Mouse (Mus musculus) limb, embryonic 15.5 days (tissue): Measurements from ENCODE around the gene Agrp. TPM values are rescaled to one million over a fixed set of nuclear protein-coding genes. Genes with fewer than 3 reads are reported as not detected.

Source experiments
- ATAC-seq: fragments of 200-750 bp; cut with Nextera tagmentation; 2 replicates; pipeline ENCODE4 v1.8.0; 2017; ENCODE audit warnings: low read depth, moderate TSS enrichment; ENCODE audit not compliant: insufficient number of reproducible peaks, low FRiP score, low TSS enrichment
- H3K27ac ChIP-seq: fragments of 300-500 bp; sonication (generic); 2 replicates; pipeline ENCODE4 v1.5.1; 2015; ENCODE audit warnings: moderate library complexity, mild to moderate bottlenecking, inconsistent platforms
- H3K27me3 ChIP-seq: fragments of 300-500 bp; sonication (generic); 2 replicates; pipeline ENCODE4 v1.6.1; 2015; ENCODE audit warnings: inconsistent platforms
- H3K36me3 ChIP-seq: fragments of 300-500 bp; sonication (generic); 2 replicates; pipeline ENCODE4 v1.6.1; 2015; ENCODE audit warnings: inconsistent platforms
- H3K4me1 ChIP-seq: fragments of 300-500 bp; sonication (generic); 2 replicates; pipeline ENCODE4 v1.6.1; 2015; ENCODE audit warnings: inconsistent platforms
- H3K4me2 ChIP-seq: fragments of 300-500 bp; sonication (generic); 2 replicates; pipeline ENCODE4 v1.6.1; 2015; ENCODE audit warnings: mild to moderate bottlenecking, inconsistent platforms
- H3K4me3 ChIP-seq: fragments of 300-500 bp; sonication (generic); 2 replicates; pipeline ENCODE4 v1.5.1; 2015; ENCODE audit warnings: mild to moderate bottlenecking, inconsistent platforms
- H3K9ac ChIP-seq: fragments of 300-500 bp; sonication (generic); 2 replicates; pipeline ENCODE4 v1.6.1; 2015; ENCODE audit warnings: inconsistent platforms
- H3K9me3 ChIP-seq: fragments of 300-500 bp; sonication (generic); 2 replicates; pipeline ENCODE4 v1.6.1; 2016; ENCODE audit warnings: inconsistent platforms
- WGBS: fragments of 180-500 bp; shearing (Covaris S2); methylation state at CpG from one replicate; pipeline ENCODE4 v1.1.7; 2015; 5-methylcytosine and 5-hydroxymethylcytosine counted together
- polyA plus RNA-seq: library from polyadenylated mRNA; unstranded; fragments of >200 nt; fragmentation: Nextera tagmentation; extraction: Ambion mirVana; gene quantifications from 2 replicates; pipeline ENCODE4 v1.2.1, GENCODE M21; 2015

Gene Agrp
- polyA plus RNA-seq, 1 experiment from 2014 or later, result 2.4 TPM

DNA sequence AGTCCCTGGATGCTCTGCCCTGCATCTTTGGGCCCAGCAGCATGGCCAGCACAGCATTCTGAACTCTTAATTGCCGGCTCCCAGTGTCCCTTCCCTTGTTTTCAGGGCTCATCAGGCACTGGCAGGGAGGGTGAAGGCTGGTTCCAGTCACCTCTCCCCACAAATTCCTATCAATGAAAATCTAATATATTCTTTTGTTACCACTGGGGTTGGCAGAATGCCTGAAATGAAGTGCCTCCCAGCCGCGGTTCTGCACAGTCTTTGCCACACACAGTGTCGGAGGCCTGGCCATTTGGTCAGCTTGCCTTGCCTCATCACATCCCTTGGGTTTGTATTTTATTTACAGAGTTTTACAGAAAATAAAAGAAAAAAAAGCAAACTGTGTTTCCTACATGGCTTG is 15.4 kb downstream of the Agrp start:
- Histone ChIP-seq H3K4me2 (no peak overlapping the region), H3K27ac (peak overlapping the region; percentile 59; the same call in 1 of the 2 replicates), H3K27me3 (no peaks in the 10 kb centered on the region), H3K36me3 (peaks cover 58% of the 10 kb centered on the region), H3K4me3 (no peak overlapping the region), H3K4me1 (peaks cover 29% of the 10 kb centered on the region), H3K9ac (no peak overlapping the region), H3K9me3 (no peaks in the 10 kb centered on the region)
- ATAC-seq, result no peak
- 75% methylated on average over 4 of the region's 4 CpGs for WGBS

DNA sequence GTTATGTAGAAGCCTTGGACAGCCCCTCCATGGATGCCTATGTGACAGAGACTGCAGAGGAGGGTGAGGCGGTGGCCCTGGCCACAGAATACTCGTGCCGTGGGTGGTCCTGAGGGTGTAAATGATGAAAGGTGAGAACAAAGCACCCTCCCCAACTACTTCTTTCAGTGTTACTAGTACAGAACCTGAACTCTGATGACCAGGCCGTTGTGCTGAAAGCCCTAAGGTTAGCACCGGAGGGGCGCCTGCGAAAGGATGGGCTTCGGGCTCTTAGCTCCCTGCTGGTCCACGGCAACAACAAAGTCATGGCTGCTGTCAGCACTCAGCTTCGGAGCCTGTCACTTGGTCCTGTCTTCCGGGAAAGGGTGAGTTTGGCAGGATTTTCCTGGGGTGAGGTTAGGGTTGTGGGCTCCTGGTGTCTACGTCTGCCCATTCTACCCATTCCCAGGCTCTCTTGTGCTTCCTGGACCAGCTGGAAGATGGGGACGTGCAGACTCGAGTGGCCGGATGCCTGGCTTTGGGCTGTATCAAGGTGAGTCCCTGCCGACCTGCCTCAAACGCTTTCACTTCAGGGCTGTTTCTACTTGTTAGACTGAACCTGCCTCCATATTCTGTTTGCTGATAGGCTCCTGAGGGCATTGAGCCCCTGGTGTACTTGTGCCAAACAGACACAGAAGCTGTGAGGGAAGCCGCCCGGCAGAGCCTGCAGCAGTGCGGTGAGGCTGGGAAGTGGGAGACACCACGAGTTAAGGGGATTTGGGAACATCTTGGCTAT is 16.1 kb downstream of the Agrp start:
- no peaks in the 10 kb centered on the region for H3K27me3 ChIP-seq
- no peak overlapping the region for H3K4me2 ChIP-seq
- no peaks in the 10 kb centered on the region for H3K9me3 ChIP-seq
- H3K4me1 ChIP-seq, result peaks cover 29% of the 10 kb centered on the region
- ATAC-seq, result no peak
- no peak overlapping the region for H3K9ac ChIP-seq
- no peak overlapping the region for H3K27ac ChIP-seq
- H3K36me3 ChIP-seq, result peaks cover 65% of the 10 kb centered on the region
- H3K4me3 ChIP-seq, result no peak overlapping the region
- WGBS, result 88% methylated on average over 21 of the region's 21 CpGs

DNA sequence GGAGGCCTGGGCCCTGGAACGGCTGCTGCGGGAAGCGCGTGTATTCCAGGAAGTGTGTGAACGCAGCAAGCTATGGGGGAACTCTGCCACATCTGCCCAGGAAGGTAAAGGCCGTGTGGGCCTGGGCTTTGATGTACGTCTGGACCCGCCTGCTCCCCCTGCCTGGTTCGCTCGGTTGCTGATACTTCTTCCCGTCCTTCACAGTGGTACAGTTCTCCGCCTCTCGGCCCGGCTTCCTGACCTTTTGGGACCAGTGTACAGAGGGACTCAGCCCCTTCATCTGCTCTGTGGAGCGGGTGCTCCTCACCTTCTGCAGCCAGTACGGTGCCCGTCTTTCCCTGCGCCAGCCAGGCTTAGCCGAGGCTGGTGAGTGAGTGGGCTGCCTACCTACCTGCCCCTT is 17.0 kb downstream of the Agrp start:
- WGBS, result 83% methylated on average over 19 of the region's 19 CpGs
- no peaks in the 10 kb centered on the region for H3K9me3 ChIP-seq
- no peak overlapping the region for H3K9ac ChIP-seq
- peaks cover 29% of the 10 kb centered on the region for H3K4me1 ChIP-seq
- H3K27ac ChIP-seq, result no peak overlapping the region
- peaks cover 74% of the 10 kb centered on the region for H3K36me3 ChIP-seq
- ATAC-seq, result no peak
- H3K27me3 ChIP-seq, result no peaks in the 10 kb centered on the region
- no peak overlapping the region for H3K4me3 ChIP-seq
- H3K4me2 ChIP-seq, result no peak overlapping the region

DNA sequence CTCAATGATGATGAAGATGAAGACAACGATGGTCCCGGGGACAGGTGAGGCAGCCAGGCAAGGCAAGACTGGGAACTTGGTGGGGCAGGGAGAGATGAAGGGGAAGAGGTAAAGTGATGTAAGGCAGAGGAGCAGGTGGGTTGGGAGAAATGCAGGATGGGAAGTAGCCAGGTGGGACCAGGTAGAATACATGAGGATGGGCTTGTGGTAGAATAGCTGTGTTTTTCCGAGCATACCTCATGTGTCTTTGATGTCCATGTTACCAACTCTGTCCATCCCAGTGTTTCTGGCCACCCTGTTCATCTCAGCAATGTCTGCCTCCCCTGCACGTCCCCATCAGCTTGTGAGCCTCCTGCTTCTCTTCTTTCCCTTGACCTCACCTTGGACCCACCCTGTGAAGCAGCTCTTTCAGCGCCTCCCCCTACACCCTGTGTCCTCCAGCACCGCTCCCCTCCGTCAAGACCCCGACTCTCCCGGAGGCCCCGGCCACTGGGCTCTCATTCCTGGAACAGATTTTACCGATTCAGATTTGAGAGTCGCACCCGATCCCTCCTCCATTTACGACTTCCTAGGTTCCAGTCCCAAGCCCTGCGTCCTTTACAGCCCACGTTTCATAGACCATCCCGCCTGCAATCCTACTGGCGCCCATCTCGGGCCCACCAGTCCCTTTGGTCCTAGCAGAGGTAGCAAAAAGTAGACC is 18.2 kb downstream of the Agrp start:
- H3K36me3 ChIP-seq, result peaks cover 75% of the 10 kb centered on the region
- H3K27me3 ChIP-seq, result no peaks in the 10 kb centered on the region
- no peaks in the 10 kb centered on the region for H3K9me3 ChIP-seq
- H3K4me1 ChIP-seq, result peaks cover 26% of the 10 kb centered on the region
- no peak overlapping the region for H3K4me2 ChIP-seq
- no peak overlapping the region for H3K9ac ChIP-seq
- ATAC-seq, result no peak
- WGBS, result 91% methylated on average over 19 of the region's 19 CpGs
- no peak overlapping the region for H3K4me3 ChIP-seq
- no peak overlapping the region for H3K27ac ChIP-seq

DNA sequence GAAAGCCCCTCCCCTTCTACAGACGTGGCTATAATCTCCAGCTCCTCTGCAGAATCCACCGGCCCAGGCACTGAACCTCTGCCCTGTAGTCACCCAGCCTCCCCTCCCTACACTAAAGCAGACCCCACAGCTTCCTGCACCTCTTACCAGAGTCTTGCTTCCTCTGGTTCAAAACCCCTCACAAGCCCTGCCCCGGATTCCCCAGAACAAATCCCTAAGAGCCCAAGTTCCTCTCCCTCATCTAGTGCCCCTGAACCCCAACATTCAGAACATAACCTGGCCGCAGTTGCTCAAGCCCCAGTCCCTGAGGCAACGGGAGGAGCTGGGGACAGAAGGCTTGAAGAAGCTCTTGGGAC is 18.9 kb downstream of the Agrp start:
- 94% methylated on average over 5 of the region's 5 CpGs for WGBS
- Histone ChIP-seq H3K4me1 (peaks cover 29% of the 10 kb centered on the region), H3K9ac (no peak overlapping the region), H3K36me3 (peaks cover 72% of the 10 kb centered on the region), H3K4me2 (no peak overlapping the region), H3K27me3 (no peaks in the 10 kb centered on the region), H3K4me3 (no peak overlapping the region), H3K27ac (no peak overlapping the region), H3K9me3 (no peaks in the 10 kb centered on the region)
- ATAC-seq, result no peak

DNA sequence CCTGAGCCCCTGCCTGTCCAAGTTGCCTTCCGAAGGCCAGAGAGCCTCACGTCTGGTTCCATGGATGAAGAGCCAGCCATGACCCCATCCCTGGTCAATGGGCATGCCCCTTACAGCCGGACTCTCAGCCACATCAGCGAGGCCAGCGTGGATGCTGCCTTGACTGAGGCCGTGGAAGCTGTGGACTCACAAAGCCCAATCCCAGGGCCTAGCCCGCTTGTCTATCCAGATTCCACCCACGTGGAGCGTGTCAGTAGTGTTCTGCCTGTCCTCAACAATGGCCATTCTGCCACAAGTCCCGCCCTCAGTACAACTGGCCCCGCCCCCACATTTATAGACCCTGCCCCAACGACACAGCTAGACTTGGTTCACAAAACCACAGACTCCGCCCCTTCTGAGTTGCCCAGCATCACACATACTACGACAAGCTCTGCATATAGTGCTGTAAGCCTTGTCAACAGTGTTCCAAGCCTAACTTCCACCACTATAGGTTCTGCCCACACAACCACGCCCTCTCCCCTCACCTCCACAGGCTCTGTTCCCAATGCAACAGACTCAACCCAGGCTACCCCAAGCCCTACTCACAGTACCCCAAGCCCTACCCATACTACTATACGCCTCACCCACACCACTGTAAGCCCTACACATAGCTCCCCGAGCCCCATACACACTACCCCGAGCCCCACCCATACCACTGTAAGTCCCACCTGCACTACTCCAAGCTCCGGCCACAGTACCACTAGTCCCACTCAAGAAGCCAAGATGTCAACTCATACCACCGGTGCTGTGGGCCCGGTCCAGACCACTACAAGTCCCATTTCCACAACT is 19.5 kb downstream of the Agrp start:
- no peak overlapping the region for H3K4me3 ChIP-seq
- H3K4me2 ChIP-seq, result no peak overlapping the region
- 0 out of 2 replicates have a peak, but pooled peaks cover under 1% of the 10 kb centered on the region for H3K27me3 ChIP-seq
- 87% methylated on average over 21 of the region's 21 CpGs for WGBS
- no peak overlapping the region for H3K27ac ChIP-seq
- H3K36me3 ChIP-seq, result peaks cover 71% of the 10 kb centered on the region
- no peak for ATAC-seq
- no peaks in the 10 kb centered on the region for H3K9me3 ChIP-seq
- no peak overlapping the region for H3K9ac ChIP-seq
- H3K4me1 ChIP-seq, result peaks cover 28% of the 10 kb centered on the region

DNA sequence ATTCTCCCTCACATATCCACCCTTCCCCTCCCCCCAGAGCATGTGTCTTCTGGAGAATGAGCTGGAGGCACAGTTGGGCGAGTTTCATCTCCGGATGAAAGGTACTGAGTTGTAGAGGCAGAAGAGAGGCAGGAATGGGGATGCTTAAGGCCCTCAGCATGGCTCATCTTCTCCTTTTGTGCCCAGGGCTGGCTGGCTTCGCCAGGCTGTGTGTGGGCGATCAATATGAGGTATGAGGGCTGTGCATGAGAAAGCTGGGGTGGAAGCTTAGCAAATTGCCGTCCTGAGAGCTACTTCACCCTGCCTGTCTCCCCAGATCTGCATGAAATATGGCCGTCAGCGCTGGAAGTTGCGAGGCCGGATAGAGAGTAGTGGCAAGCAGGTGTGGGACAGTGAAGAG is 21.3 kb downstream of the Agrp start:
- 89% methylated on average over 9 of the region's 9 CpGs for WGBS
- Histone ChIP-seq H3K4me3 (no peak overlapping the region), H3K27ac (no peak overlapping the region), H3K4me1 (peaks cover 17% of the 10 kb centered on the region), H3K9me3 (no peaks in the 10 kb centered on the region), H3K27me3 (peaks cover 11% of the 10 kb centered on the region; the same call in 1 of the 2 replicates), H3K4me2 (no peak overlapping the region), H3K9ac (no peak overlapping the region), H3K36me3 (peaks cover 58% of the 10 kb centered on the region)
- no peak for ATAC-seq

DNA sequence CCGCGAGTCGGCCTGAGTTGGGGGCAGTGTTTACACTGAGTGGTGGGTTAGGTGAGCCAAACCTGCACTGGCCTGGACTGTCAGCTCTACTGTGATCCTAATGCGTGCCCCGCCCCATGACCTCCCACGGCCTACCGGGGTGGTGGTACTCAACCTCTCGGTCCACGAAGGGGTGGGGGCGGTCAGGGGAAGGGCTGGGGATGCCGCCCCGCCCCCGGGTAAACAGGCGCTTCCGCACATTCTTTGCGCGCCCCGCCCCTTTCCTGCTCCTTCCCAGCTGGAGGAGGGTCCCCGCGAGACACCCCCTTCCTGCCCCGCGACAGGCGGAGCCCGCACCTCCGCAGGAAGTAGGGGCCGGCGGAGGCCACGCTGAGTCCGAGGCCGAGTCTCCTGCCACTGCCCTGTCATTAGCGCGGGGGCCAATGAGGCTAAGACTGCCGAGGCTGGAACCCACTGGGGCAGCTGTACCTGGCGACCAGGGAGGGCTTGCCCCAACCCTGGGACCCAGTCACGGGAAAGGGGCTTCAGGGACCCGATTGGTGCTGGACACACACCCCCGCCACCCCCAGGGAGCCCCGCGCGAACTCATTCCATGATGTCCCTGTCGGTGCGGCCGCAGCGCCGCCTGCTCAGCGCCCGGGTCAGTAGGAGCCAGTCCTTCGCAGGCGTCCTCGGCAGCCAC is 23.2 kb downstream of the Agrp start:
- Histone ChIP-seq H3K9me3 (no peaks in the 10 kb centered on the region), H3K9ac (peak overlapping the region; percentile 39), H3K4me3 (peak overlapping the region; percentile 51), H3K36me3 (peaks cover 38% of the 10 kb centered on the region), H3K27ac (no peak overlapping the region), H3K27me3 (peaks cover 11% of the 10 kb centered on the region; the same call in 1 of the 2 replicates), H3K4me1 (peaks cover 17% of the 10 kb centered on the region), H3K4me2 (peak overlapping the region; percentile 94)
- WGBS, result 3% methylated on average over 50 of the region's 50 CpGs
- ATAC-seq, result peak; percentile 54; the same call in 1 of the 2 replicates

DNA sequence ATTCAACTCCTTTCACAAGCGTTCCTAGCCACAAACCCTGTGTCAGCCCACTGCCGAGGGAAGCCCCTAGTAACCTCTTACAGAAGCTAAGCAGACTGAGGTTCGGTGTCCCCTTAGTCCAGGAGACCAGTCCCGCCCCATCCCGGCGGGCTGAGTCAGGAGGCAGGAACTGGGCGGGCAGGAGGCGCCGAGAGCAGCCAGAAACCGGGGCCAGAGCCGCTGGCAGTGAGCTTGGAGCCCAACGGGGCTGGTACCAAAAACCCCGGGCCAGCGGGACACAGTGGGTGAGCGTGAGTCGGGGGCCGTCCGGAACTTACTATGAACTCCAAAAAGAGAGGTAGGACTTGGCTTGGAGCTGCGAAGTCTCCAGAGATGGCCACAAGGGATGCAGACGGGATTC is 24.2 kb downstream of the Agrp start:
- Histone ChIP-seq H3K4me2 (peak overlapping the region; percentile 94), H3K4me3 (peak overlapping the region; percentile 51), H3K27ac (no peak overlapping the region), H3K4me1 (peaks cover 17% of the 10 kb centered on the region), H3K9ac (0 out of 2 replicates have a peak overlapping the region, but pooled peaks have one; percentile 26), H3K9me3 (no peaks in the 10 kb centered on the region), H3K36me3 (peaks cover 29% of the 10 kb centered on the region), H3K27me3 (peaks cover 11% of the 10 kb centered on the region; the same call in 1 of the 2 replicates)
- ATAC-seq, result no peak
- 6% methylated on average over 20 of the region's 20 CpGs for WGBS

DNA sequence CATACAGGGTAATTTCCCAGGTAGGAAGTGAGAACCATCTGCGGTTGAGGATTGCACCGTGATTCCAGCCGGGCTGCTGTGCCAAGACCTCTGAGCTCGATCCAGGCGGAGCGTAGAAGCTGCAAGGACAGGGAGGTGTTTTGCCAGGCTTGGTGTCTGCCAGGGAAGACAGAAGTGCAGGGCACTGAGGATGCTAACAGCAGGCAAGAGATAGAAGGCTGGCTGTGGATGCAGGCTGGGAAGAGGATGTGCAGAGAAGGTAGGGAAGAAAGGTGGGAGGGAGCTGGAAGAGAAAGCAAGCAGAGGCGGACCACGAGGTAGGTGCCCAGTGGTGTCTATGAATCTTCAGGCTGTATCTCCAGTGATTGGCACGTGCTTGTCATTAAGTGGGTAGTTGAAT is 25.4 kb downstream of the Agrp start:
- WGBS, result 81% methylated on average over 9 of the region's 9 CpGs

DNA sequence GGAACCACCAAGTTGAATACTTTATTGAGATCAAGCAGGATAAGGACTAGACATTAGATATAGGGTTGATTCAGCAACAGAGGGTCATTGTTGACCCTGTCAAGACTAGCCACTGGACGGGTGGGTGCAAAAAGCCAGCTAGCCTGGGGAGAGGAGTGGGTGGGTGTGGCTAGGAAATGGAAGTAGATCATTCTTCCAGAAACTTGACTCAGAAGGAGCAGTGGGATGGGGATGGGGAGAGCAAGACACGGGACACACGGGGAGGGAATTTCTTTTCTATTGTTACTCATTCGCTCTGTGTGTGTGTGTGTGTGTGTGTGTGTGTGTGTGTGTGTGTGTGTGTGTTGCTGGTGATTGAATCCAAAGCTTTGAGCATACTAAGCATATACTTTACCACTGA is 27.4 kb downstream of the Agrp start:
- peaks cover 41% of the 10 kb centered on the region for H3K4me1 ChIP-seq
- no peak overlapping the region for H3K4me3 ChIP-seq
- H3K9ac ChIP-seq, result no peak overlapping the region
- no peak overlapping the region for H3K27ac ChIP-seq
- H3K9me3 ChIP-seq, result no peaks in the 10 kb centered on the region
- no peak overlapping the region for H3K4me2 ChIP-seq
- H3K27me3 ChIP-seq, result peaks cover 11% of the 10 kb centered on the region; the same call in 1 of the 2 replicates
- 64% methylated on average over 4 of the region's 4 CpGs for WGBS
- no peak for ATAC-seq
- no peaks in the 10 kb centered on the region for H3K36me3 ChIP-seq

More for the DNA sequence above, 25.4 kb downstream of the Agrp start:
- Histone ChIP-seq H3K9ac (no peak overlapping the region), H3K4me1 (peaks cover 27% of the 10 kb centered on the region), H3K4me3 (no peak overlapping the region), H3K9me3 (no peaks in the 10 kb centered on the region), H3K27me3 (peaks cover 11% of the 10 kb centered on the region; the same call in 1 of the 2 replicates), H3K27ac (no peak overlapping the region), H3K36me3 (peaks cover 17% of the 10 kb centered on the region), H3K4me2 (no peak overlapping the region)
- no peak for ATAC-seq
